Mouse (Mus musculus): Measurements from ENCODE around the gene Zdhhc4. TPM values are rescaled to one million over a fixed set of nuclear protein-coding genes. Genes with fewer than 3 reads are reported as not detected.
A peak's percentile ranks its signal among the peaks of the same experiment; 100 is the strongest.

Gene Zdhhc4
- 35.7 and 36.4 TPM in 2 replicates for polyA plus RNA-seq (2015; fragmentation: Nextera tagmentation; extraction: Ambion mirVana)

DNA sequence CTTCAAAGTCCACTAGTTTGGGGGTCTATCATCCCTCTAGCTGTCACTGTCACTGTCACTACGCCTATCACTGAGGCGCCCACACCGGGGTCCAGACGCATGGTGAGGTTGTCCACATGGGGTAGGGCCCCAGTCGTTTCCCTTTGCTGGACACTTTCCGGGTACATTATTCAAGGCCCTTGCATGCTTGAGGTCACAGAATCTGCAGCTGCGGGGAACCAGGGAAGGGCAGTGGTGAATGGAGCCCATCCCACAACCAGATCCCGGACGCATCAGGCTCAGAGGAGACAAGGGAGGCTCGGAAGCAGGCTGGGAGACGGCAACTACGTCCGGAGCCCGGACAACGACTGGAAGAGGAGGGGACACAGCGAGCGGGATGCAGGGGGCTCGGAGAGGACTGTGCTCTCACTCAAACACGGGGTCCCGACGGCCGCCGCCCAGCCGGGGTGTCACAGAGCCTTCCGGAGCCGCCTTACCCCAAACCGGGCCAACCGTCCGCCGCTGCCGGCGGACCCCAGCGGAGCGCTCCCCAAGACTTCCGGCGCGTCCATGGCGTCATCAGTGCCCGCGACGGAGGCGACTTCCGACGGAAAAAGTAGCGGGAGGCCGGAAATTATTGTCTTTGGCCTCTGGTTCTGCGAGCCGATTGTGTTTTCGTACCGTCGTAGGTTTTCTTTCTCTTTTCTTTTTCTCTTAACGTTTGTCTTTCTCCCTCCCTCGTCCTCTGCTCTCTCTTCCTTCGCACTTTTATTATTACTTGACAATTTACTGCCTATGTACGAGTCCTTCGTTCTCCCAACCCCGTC is at the start of gene Zdhhc4:
TSS of gene Zdhhc4 (minus strand) at position 567 of the 806 bp plus-strand sequence.
- DNase-seq: peak; percentile 76
- H3K9me3 ChIP-seq (replicated peaks): no peaks in the 10 kb centered on the region

DNA sequence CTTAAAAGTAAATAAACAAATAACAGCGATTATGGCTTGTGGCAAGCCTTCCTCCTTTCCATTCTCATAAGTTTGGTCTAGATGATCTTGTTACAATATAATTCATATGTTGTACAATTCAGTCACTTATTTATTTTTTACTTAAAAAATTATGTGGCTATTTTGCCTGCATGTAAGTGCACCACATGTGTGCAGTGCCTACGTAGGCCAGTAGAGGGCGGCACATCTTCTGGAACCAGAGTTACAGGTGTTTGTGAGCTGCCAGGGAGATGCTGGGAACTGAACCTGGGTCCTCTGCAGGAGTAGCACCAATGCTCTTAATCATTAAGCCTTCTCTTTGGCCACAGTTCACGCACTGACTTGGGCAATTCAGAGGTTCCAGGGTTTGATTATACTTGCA is 47.1 kb upstream of the Zdhhc4 start:
- no peak for DNase-seq
- Histone ChIP-seq H3K9me3 (replicated peaks) (peaks cover 4% of the 10 kb centered on the region; the same call in 1 of the 2 replicates), H3K9ac (no peak overlapping the region), H3K36me3 (no peaks in the 10 kb centered on the region), H3K27me3 (peaks cover 49% of the 10 kb centered on the region), H3K4me3 (replicated peaks) (no peak overlapping the region), H3K27ac (no peak overlapping the region), H3K4me2 (no peak overlapping the region), H3K4me1 (replicated peaks) (peaks cover 7% of the 10 kb centered on the region; the same call in 1 of the 2 replicates)
- whole genome bisulfite sequencing (ENCODE audit: insufficient replicate concordance): 77% methylated on average over 4 of the region's 4 CpGs
- ATAC-seq (ENCODE audit: low read depth): no peak

More for the DNA sequence above, at the start of gene Zdhhc4:
- Histone ChIP-seq H3K27me3 (no peaks in the 10 kb centered on the region), H3K4me3 (replicated peaks) (peak within 1 kb of the TSS; percentile 85), H3K4me1 (replicated peaks) (peaks cover 22% of the 10 kb centered on the region), H3K4me2 (peak within 1 kb of the TSS; percentile 80), H3K27ac (peak within 1 kb of the TSS; percentile 65), H3K36me3 (peaks cover 27% of the 10 kb centered on the region), H3K9ac (peak within 1 kb of the TSS; percentile 88)
- under 1% methylated on average over 57 of the region's 57 CpGs for WGBS (ENCODE audit: insufficient replicate concordance)
- ATAC-seq (ENCODE audit: low read depth): peak; percentile 79

DNA sequence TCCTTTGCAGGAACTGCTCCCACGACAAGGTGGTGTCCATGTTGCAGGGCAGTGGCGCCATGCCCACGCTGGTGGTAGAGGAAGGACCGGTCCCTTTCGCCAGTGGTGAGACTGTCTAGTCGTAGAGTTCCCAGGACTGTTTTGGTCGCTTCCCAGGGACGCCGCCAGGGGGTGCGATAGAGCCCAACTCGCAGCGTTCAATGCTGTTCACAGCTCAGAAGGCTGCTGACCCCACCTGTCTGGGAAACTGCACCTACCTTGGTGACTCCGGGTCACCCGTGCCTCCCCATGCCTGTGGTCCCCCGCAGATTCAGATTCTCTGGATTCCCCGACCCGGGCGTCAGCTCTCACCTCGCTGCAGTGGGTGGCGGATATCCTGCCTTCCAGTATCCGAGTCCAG is 46.2 kb upstream of the Zdhhc4 start:
- Histone ChIP-seq H3K9me3 (replicated peaks) (peaks cover 4% of the 10 kb centered on the region; the same call in 1 of the 2 replicates), H3K27me3 (peaks cover 58% of the 10 kb centered on the region), H3K27ac (no peak overlapping the region), H3K4me1 (replicated peaks) (peaks cover 4% of the 10 kb centered on the region; the same call in 1 of the 2 replicates), H3K4me2 (peak overlapping the region; percentile 29), H3K4me3 (replicated peaks) (0 out of 2 replicates have a peak overlapping the region, but pooled peaks have one; percentile 12), H3K36me3 (no peaks in the 10 kb centered on the region), H3K9ac (no peak overlapping the region)
- peak; percentile 40 for DNase-seq
- ATAC-seq (ENCODE audit: low read depth): no peak
- 9% methylated on average over 21 of the region's 21 CpGs for WGBS (ENCODE audit: insufficient replicate concordance)

DNA sequence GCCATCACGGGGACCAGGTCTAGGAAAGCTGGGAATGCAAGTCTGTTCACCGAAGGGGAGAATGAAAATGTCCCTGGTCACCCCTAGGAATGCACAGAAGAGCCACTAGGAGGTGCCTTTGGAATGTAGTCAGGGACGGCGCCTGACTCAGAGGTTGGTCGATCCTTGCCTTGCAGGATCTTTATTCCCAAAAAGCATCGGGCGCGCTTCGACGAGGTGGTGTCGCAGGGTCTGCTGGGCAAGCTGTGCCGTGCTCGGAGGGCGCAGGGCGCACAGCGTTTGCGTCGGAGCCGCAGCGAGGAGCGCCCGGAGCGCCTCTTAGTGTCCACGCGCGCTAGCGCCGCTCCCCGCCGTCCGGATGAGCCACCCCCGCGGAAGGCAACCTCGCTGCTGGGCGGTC is 43.8 kb upstream of the Zdhhc4 start:
- peak overlapping the region; percentile 47 for H3K4me2 ChIP-seq
- peaks cover 4% of the 10 kb centered on the region; the same call in 1 of the 2 replicates for H3K9me3 ChIP-seq (replicated peaks)
- H3K27ac ChIP-seq: no peak overlapping the region
- WGBS (ENCODE audit: insufficient replicate concordance): 4% methylated on average over 35 of the region's 35 CpGs
- no peak for ATAC-seq (ENCODE audit: low read depth)
- H3K4me3 ChIP-seq (replicated peaks): peak overlapping the region; percentile 23; the same call in 1 of the 2 replicates
- peaks cover 7% of the 10 kb centered on the region; the same call in 1 of the 2 replicates for H3K4me1 ChIP-seq (replicated peaks)
- no peak overlapping the region for H3K9ac ChIP-seq
- H3K27me3 ChIP-seq: peaks cover 81% of the 10 kb centered on the region
- no peaks in the 10 kb centered on the region for H3K36me3 ChIP-seq
- no peak for DNase-seq

DNA sequence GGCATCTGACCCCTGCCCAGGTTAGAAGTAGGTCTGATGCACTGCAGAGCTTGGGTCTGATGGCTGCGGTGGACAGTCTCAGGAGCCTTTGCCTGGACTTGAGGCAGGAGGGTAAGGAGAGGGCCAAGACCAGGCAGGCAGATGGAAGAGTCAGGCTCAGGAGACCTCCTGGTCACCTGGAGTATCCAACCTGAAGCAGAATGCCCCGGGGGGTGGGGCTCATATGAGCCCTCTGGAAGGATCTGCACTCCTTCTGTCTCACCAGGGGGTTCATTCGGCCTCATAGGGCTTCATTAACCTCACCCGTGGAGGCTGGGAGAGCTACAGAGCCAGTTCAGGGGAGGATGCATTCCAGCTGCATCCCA is 42.1 kb upstream of the Zdhhc4 start:
- WGBS (ENCODE audit: insufficient replicate concordance): 51% methylated on average over 4 of the region's 4 CpGs
- H3K36me3 ChIP-seq: no peaks in the 10 kb centered on the region
- peaks cover 11% of the 10 kb centered on the region for H3K4me1 ChIP-seq (replicated peaks)
- H3K4me3 ChIP-seq (replicated peaks): no peak overlapping the region
- H3K9ac ChIP-seq: no peak overlapping the region
- H3K27ac ChIP-seq: no peak overlapping the region
- H3K4me2 ChIP-seq: no peak overlapping the region
- peaks cover 89% of the 10 kb centered on the region for H3K27me3 ChIP-seq
- peaks cover under 1% of the 10 kb centered on the region; the same call in 1 of the 2 replicates for H3K9me3 ChIP-seq (replicated peaks)
- DNase-seq: no peak
- no peak for ATAC-seq (ENCODE audit: low read depth)

DNA sequence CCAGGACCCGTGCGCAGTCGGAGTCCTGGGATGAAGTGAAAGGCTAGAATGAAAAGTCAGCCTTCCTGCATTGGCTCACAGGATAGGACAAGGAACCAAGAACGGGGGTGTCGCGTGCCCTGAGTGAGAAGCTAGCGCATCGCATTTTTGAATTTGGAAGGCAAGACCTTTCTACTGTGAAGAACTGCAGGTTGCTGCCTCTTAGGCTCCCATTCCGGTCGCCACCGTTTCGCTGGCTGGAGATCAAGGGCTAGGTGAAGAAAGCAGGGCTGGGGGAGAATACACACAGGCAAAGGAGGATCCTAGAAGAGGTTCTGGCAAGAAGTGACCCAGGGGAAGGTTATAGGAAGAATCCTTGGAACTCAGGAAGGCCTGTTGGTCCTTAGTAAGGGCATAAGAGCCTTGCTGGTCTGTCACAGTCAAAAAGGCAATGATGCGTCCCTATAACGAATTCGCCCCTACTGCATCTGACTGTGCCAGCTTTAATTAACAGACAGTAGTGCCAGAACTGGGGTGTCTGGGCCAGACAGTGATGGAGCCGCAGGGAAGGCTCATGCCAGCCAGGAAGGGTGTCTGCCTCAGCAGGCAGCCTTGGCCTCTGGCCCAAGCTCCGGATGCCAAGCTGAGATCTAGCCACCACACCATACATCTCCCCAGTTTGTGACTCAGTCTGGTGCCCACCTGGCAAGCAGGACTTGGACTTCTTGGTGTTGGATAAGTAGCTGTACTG is 41.5 kb upstream of the Zdhhc4 start:
- WGBS (ENCODE audit: insufficient replicate concordance): 25% methylated on average over 17 of the region's 17 CpGs
- Histone ChIP-seq H3K27me3 (peaks cover 93% of the 10 kb centered on the region), H3K9ac (no peak overlapping the region), H3K9me3 (replicated peaks) (no peaks in the 10 kb centered on the region), H3K36me3 (no peaks in the 10 kb centered on the region), H3K27ac (no peak overlapping the region), H3K4me1 (replicated peaks) (peaks cover 12% of the 10 kb centered on the region), H3K4me2 (no peak overlapping the region), H3K4me3 (replicated peaks) (no peak overlapping the region)
- no peak for ATAC-seq (ENCODE audit: low read depth)
- no peak for DNase-seq

DNA sequence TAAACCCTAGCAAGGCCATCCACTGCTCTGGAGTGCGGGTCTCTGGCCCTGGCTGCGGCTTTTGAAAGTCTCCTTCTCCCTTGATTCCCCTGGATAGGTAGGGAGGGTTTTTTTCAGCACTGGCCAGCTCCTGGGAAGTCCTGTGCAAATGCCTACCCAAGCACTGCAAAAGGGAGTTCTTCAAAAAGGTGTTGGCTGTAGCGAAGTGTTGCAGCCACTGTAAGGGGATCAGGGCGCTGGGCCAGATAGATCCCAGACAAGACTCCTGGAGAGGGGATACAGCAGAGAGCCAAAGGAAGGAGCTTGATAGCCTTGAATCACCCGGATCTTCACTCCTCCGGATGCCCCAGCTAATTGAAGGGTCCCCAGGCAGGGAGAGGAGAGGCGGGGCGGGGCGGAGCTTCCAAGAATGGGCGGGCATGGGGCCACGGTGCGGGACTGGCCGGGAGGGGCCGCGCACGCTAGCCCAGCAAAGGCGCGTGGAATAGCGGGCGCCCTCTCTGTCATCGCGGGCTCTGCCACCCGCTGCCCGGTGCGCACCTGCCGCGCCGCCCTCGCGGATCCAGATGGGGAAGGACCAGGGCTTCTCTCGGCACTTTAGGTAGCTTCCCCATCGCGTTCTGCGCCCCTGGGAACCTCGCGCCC is 40.7 kb upstream of the Zdhhc4 start:
- Histone ChIP-seq H3K4me1 (replicated peaks) (peaks cover 12% of the 10 kb centered on the region), H3K4me3 (replicated peaks) (0 out of 2 replicates have a peak overlapping the region, but pooled peaks have one; percentile 8), H3K9me3 (replicated peaks) (no peaks in the 10 kb centered on the region), H3K9ac (no peak overlapping the region), H3K27me3 (peaks cover 94% of the 10 kb centered on the region), H3K36me3 (no peaks in the 10 kb centered on the region), H3K27ac (no peak overlapping the region), H3K4me2 (peak overlapping the region; percentile 24; the same call in 1 of the 2 replicates)
- no peak for DNase-seq
- no peak for ATAC-seq (ENCODE audit: low read depth)
- 3% methylated on average over 36 of the region's 36 CpGs for WGBS (ENCODE audit: insufficient replicate concordance)

DNA sequence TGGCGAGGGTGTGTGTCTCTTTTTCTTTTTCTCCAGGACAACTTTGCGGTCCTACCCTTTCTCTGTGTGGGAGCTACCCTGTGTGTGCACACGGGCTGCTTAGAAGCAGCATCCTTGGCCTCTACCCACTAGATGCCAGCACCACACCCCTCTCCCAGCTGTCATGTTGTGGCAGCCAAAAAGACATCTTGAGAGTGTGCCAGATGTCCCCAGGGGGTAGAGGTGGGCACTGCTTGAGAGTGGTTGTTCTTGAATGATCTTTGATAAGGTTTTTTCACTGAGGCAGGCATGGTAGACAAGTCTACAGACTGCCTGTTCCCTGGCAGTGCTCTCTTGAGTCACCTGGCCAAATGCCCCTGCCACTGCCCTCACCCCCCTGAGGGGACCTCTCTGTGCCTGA is 38.9 kb upstream of the Zdhhc4 start:
- no peak for DNase-seq
- WGBS (ENCODE audit: insufficient replicate concordance): 53% methylated on average over 3 of the region's 3 CpGs

DNA sequence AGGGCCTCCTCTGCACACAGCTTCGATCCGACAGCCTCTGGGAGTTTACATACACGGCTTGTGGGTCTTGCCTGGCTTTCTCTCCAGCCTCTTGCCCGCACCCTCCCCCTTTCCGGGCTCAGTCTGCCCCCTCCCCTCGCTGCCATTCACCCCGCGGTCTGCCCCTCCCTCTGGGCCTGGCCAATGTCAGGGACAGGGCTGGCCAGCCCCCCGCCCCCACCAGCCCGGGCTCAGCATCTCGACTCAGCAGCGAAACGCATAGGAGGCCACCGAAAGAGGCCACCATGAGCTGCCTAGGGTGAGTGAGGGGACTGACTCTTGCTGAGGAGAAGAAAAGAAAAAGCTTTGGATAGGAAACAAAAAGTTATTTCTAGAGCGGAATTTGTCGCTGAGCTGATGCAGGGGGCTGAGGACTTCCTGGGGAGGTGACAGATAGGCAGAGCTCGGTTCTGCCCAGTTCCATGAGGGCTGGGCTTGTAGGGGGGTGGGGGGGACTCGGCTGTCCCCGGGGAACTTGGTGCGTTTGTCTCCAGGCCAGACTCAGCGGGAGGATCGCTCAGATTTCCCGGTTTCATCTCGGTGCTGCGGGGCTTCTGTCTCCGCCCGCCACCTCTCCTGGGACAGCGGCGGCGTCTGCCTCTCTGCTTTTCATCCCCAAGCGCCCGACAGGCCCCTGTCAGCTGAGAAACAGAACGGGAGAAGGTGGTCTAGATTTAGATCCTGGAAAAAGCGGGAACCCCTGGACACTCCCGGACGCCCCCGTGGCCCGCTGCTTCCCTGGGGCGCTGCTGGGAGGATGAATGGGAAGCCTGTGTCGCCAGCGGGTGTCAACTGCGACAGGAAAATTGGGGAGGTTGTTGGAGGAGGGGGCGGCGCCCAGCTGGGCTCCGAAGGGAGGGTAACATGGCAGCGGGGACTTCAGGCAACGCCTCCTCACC is 34.9 kb upstream of the Zdhhc4 start:
- peaks cover 12% of the 10 kb centered on the region; the same call in 1 of the 2 replicates for H3K4me1 ChIP-seq (replicated peaks)
- no peak for ATAC-seq (ENCODE audit: low read depth)
- H3K4me2 ChIP-seq: peak overlapping the region; percentile 59
- DNase-seq: no peak
- no peak overlapping the region for H3K9ac ChIP-seq
- H3K9me3 ChIP-seq (replicated peaks): no peaks in the 10 kb centered on the region
- peaks cover 77% of the 10 kb centered on the region for H3K27me3 ChIP-seq
- 2% methylated on average over 47 of the region's 47 CpGs for WGBS (ENCODE audit: insufficient replicate concordance)
- H3K36me3 ChIP-seq: no peaks in the 10 kb centered on the region
- H3K4me3 ChIP-seq (replicated peaks): peak overlapping the region; percentile 44
- H3K27ac ChIP-seq: no peak overlapping the region

More for the DNA sequence above, 38.9 kb upstream of the Zdhhc4 start:
- peaks cover 94% of the 10 kb centered on the region for H3K27me3 ChIP-seq
- no peak overlapping the region for H3K27ac ChIP-seq
- no peaks in the 10 kb centered on the region for H3K9me3 ChIP-seq (replicated peaks)
- no peak for ATAC-seq (ENCODE audit: low read depth)
- H3K4me3 ChIP-seq (replicated peaks): no peak overlapping the region
- H3K4me1 ChIP-seq (replicated peaks): peaks cover 17% of the 10 kb centered on the region
- H3K4me2 ChIP-seq: no peak overlapping the region
- H3K36me3 ChIP-seq: no peaks in the 10 kb centered on the region
- no peak overlapping the region for H3K9ac ChIP-seq

DNA sequence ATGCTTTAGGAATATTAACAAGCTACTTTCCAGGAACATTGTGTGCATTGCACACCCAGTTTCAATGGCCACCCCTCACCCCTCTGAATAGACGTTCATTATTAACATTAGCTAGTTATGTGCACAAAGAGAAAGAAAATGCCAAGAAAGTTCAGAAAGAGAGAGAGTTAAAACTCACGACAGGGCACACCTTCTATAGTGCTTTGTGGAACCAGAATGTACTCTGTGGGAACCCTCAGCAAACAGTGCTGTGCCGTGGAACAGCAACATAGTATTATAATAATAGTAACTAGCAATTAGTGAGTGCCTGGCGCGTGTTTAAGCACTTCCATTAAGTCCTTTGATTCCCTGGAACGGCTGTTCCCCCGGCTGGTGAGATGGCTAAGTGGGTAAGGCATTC is 32.4 kb upstream of the Zdhhc4 start:
- H3K4me3 ChIP-seq (replicated peaks): no peak overlapping the region
- no peak for DNase-seq
- H3K9ac ChIP-seq: no peak overlapping the region
- no peak for ATAC-seq (ENCODE audit: low read depth)
- H3K4me2 ChIP-seq: no peak overlapping the region
- no peaks in the 10 kb centered on the region for H3K36me3 ChIP-seq
- no peak overlapping the region for H3K27ac ChIP-seq
- H3K27me3 ChIP-seq: peaks cover 83% of the 10 kb centered on the region
- 56% methylated on average over 7 of the region's 7 CpGs for WGBS (ENCODE audit: insufficient replicate concordance)
- H3K9me3 ChIP-seq (replicated peaks): no peaks in the 10 kb centered on the region
- peaks cover 19% of the 10 kb centered on the region; the same call in 1 of the 2 replicates for H3K4me1 ChIP-seq (replicated peaks)
